Mouse (Mus musculus): ENCODE measurements around the gene Svs1.

The Svs1 gene

GRCm38 (mm10) chr6:49011191-49011590 lies 24.5 kb downstream of the Svs1 start:
- no peak for DNase-seq (ENCODE audit: low spot score)

DNA sequence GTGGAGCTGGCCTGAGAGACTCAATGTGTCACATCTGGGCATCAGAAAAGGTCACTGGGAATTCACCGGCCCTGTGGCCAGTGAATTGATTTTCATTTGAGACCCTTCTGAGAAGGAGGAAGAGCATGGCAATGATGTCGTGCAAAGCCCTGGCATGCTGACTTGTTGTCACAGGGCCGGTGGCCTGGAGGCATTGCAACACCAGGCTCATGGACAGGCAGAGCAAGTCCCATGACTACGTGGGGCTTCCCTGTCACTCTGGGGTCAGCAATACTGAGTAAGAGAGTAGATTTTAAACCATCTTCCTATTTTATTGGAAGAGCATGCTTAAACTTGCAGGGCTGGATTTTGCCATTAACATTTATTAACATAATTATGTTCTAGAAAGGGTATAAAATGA lies 26.4 kb downstream of the Svs1 start:
- no peak for DNase-seq (ENCODE audit: low spot score)

GRCm38 (mm10) chr6:49013458-49013857 lies 26.8 kb downstream of the Svs1 start:
- DNase-seq (ENCODE audit: low spot score) = no peak

DNA sequence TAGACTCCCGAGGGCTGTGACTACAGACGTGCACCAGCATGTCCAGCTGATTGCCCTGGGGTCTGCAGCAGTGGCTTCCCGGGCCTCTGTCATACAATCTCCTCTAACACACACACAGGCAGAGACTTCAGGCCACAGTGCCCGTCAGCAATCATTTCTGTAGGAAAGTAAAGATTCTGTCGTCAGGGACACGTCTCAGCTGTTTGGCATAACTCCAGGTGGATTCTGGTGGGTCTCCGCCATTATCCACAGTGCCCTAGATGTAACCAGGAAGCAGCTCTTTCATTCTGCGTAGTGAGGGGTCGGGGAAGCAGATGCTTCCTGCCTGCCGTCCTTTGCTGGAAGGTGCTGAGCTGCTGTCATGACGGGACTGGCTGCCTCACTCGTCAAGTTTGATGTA lies 30.5 kb downstream of the Svs1 start:
- no peak for DNase-seq (ENCODE audit: low spot score)

- DNase-seq (ENCODE audit: low spot score) = no peak
Measured at GRCm38 (mm10) chr6:49019341-49019740, 32.7 kb downstream of the Svs1 start.

- DNase-seq (ENCODE audit: low spot score) = no peak
Measured at GRCm38 (mm10) chr6:49021141-49022012, 34.7 kb downstream of the Svs1 start.

GRCm38 (mm10) chr6:49022384-49022783 lies 35.7 kb downstream of the Svs1 start:
- DNase-seq (ENCODE audit: low spot score) = no peak

DNA sequence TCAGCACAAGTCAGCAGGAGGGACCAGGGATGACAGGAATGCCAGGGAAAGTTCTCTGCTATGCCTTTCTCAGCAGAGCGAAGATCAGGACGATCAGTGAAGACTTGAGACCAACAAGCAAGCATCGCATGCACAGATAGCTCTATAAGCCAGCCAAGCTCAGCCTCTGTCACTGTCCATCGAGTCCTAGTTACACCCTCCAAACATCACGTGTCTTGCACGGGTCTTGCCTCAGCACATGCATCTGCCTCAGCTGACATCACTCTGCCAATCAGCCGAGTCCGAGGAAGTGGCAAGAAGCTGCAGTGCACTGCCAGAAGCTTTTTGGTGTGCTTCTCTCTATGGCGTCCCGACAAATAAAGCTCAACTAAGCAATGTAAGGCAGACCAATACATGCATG lies 36.7 kb downstream of the Svs1 start:
- DNase-seq (ENCODE audit: low spot score) = no peak

- no peak for DNase-seq (ENCODE audit: low spot score)
Measured at GRCm38 (mm10) chr6:49025290-49025689, 38.6 kb downstream of the Svs1 start.

- no peak for DNase-seq (ENCODE audit: low spot score)
Measured at GRCm38 (mm10) chr6:49026496-49026895, 39.8 kb downstream of the Svs1 start.

DNA sequence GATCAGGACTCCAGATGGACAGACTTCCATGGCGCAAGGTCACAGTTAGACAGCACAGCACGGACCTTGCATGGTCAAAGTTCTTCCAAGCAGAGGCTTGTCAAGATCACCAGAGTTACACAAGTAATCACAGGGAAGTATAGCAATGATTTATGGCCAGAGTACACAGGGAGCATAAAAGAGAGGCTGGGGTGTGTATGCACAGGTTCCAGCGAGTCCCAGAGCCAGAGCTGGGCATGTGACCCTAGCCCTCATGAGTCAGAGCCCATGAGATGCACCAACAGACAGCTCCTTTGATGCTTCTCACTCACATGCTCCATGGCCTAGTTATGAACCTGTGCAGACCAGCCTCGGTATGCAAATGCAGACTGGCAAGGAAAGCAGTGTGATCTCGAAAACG lies 41.4 kb downstream of the Svs1 start:
- no peak for DNase-seq (ENCODE audit: low spot score)

GRCm38 (mm10) chr6:49028708-49029107 lies 42.0 kb downstream of the Svs1 start:
- no peak for DNase-seq (ENCODE audit: low spot score)

- no peak for DNase-seq (ENCODE audit: low spot score)
Measured at GRCm38 (mm10) chr6:49031230-49031629, 44.6 kb downstream of the Svs1 start.

- no peak for DNase-seq (ENCODE audit: low spot score)
Measured at GRCm38 (mm10) chr6:49032783-49033182, 46.1 kb downstream of the Svs1 start.

DNA sequence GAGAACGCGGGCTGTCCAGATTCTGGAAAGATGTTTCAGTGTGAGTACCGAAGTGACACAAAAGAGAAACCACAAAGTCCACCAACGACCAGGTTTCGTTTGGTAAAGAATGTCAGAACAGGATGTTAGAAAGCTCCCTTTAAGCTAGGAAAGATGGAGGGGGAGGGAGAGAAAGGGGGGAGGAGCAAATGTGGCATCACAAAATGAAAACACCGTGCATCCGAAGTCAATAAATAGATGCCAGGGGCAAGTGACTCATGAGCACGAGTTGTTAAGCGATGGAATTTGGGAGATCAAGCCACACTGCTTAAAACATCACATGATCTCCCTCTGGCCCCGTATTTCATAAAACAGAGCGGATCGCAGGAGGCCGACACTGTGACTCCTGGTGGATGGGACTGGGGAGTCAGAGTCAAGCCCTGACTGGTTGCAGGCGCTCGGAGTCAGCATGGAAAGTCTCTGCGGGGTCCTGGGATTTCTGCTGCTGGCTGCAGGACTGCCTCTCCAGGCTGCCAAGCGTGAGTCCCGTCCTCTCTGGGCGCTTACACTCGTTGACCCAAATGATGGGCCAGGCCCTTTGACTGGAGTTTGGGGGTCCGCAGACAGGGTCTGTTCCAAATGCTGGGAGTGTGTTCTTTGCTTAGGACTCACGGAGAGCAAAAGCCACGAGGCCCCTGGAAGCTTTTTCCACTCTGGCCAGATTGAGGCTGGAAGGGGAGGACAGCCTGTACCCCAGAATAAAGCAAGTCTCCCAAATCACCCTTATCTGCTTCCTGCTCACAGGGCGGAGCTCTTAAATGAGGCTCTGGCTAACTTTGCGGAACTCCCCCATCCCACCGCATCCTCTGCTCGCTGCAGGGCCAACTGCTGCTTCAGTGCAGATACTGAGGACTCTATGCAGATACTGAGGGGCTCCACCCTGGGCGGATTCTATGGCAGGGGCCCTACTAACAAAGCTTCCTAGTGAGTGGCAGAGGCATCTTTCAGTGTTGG lies 49.9 kb downstream of the Svs1 start, which contains the start of gene Gpnmb:
TSS of gene Gpnmb (plus strand) at position 272 of the 993 bp plus-strand sequence.
- no peak for DNase-seq (ENCODE audit: low spot score)

DNA sequence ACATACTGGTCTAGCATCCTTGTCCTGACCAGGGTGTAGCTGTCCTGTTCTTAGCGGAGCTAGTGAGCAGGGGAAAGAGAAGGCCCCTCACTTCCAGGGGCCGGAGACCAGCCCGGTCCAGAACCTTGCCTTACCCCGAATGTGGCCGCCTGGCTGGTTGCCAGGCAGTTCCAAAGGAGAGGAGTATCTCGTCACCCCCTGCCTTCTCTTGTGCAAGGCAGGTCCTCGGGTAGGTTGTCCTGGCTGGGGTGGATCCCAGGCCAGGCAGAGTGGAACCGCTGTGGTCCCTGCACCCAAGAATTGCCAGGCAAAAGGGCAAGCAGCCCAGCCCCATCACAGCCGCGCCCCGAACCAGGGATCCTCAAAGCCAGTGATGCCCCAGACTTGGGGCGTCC lies 50.6 kb downstream of the Svs1 start:
- no peak for DNase-seq (ENCODE audit: low spot score)

GRCm38 (mm10) chr6:49039470-49040180 lies 53.0 kb downstream of the Svs1 start:
- peak; percentile 38 for DNase-seq (ENCODE audit: low spot score)
